Mouse (Mus musculus) thymus, postnatal 14 days (tissue): ENCODE data around the gene Ucp2.

Experiments used
- DNase-seq: peaks from one replicate; pipeline ENCODE4 v3.0.0; 2021

The Ucp2 gene

GRCm38 (mm10) chr7:100493117-100493483 is at the start of gene Ucp2:
Ucp2 (plus strand) TSS chr7:100493337.
- DNase-seq = peak; percentile 98

- no peak for DNase-seq
These were observed 49.4 kb upstream of the Ucp2 start for GRCm38 (mm10) chr7:100443728-100444127.

GRCm38 (mm10) chr7:100446271-100446670 is 46.9 kb upstream of the Ucp2 start:
- no peak for DNase-seq

- DNase-seq = no peak
These were observed 44.6 kb upstream of the Ucp2 start for GRCm38 (mm10) chr7:100448530-100448929.

GRCm38 (mm10) chr7:100448985-100449384 is 44.2 kb upstream of the Ucp2 start:
- no peak for DNase-seq

GRCm38 (mm10) chr7:100458153-100458552 is 35.0 kb upstream of the Ucp2 start:
- DNase-seq = no peak

GRCm38 (mm10) chr7:100459862-100460261 is 33.3 kb upstream of the Ucp2 start:
- no peak for DNase-seq

GRCm38 (mm10) chr7:100461621-100462151 is 31.5 kb upstream of the Ucp2 start:
- DNase-seq = no peak

GRCm38 (mm10) chr7:100463194-100463593 is 29.9 kb upstream of the Ucp2 start:
- DNase-seq = no peak

- no peak for DNase-seq
These were observed 29.4 kb upstream of the Ucp2 start for GRCm38 (mm10) chr7:100463757-100464156.

- no peak for DNase-seq
These were observed 28.9 kb upstream of the Ucp2 start for GRCm38 (mm10) chr7:100464248-100464647.

- DNase-seq = no peak
These were observed 27.9 kb upstream of the Ucp2 start for GRCm38 (mm10) chr7:100465248-100465647.

- no peak for DNase-seq
These were observed 27.4 kb upstream of the Ucp2 start for GRCm38 (mm10) chr7:100465656-100466309.

- no peak for DNase-seq
These were observed 26.2 kb upstream of the Ucp2 start for GRCm38 (mm10) chr7:100466781-100467510.

GRCm38 (mm10) chr7:100468761-100469160 is 24.4 kb upstream of the Ucp2 start:
- DNase-seq = no peak

GRCm38 (mm10) chr7:100469502-100469901 is 23.6 kb upstream of the Ucp2 start:
- no peak for DNase-seq

- DNase-seq = no peak
These were observed 22.2 kb upstream of the Ucp2 start for GRCm38 (mm10) chr7:100470796-100471406.

GRCm38 (mm10) chr7:100471407-100471797 is 21.7 kb upstream of the Ucp2 start:
- no peak for DNase-seq

GRCm38 (mm10) chr7:100472777-100473176 is 20.4 kb upstream of the Ucp2 start, which contains the start of gene Ucp3:
Ucp3 (plus strand) TSS chr7:100472990.
- DNase-seq = no peak

GRCm38 (mm10) chr7:100473846-100474454 is 19.2 kb upstream of the Ucp2 start:
- DNase-seq = no peak

GRCm38 (mm10) chr7:100474680-100475079 is 18.5 kb upstream of the Ucp2 start:
- no peak for DNase-seq

- no peak for DNase-seq
These were observed 13.9 kb upstream of the Ucp2 start for GRCm38 (mm10) chr7:100479100-100479822.

- no peak for DNase-seq
These were observed 13.3 kb upstream of the Ucp2 start for GRCm38 (mm10) chr7:100479823-100480164.
